In the genomic region with DNA sequence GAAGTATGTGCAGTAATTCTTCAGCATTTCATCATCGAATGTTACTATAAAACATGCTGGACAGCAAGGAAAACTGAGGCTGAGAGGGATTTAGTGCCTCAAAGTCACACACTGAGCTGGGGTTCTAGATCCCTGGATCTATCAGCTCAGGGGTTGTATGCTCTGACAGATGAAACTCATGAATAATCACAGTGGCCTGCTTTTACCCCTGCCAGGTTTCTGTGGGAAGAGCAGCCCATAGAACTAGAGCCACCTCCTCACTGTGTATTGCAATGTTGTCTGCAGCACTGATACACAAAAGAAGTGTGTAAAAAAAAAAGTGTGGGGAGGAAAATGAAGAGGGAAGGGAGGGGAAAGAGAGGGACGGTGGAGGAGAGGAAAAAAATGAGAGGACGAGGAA, we compare ENCODE assay signal across 17 mouse cellular contexts.
"Had no signal": no experiment of that assay in that cellular context is flagged by ENCODE, and none has a peak within 500 bp of the region (broad histone marks: within the 10 kb centered on the region; RNA-seq: fewer than 3 reads in every experiment).

No protein-coding gene starts in this region.

- ATAC-seq: liver, postnatal 0 days; midbrain, embryonic 15.5 days had no signal

- H3K4me2 ChIP-seq: lung, embryonic 15.5 days; midbrain, embryonic 12.5 days; midbrain, embryonic 15.5 days; neural tube, embryonic 12.5 days had no signal

- H3K27me3 ChIP-seq: lung, embryonic 15.5 days; midbrain, embryonic 12.5 days; midbrain, embryonic 15.5 days; neural tube, embryonic 12.5 days had no signal

- H3K9ac ChIP-seq: liver, postnatal 0 days; lung, embryonic 15.5 days; midbrain, embryonic 12.5 days; midbrain, embryonic 15.5 days; neural tube, embryonic 12.5 days had no signal

- H3K27ac ChIP-seq: macrophage; midbrain, embryonic 12.5 days; midbrain, embryonic 15.5 days; neural tube, embryonic 12.5 days had no signal

- DNase-seq: liver, postnatal 0 days; lung, adult 2 months; lung, postnatal 14 days; lung, postnatal 36 days; retina, postnatal 1 day; right cerebral cortex, adult 18-20 months; right cerebral cortex, postnatal 25 days; right cerebral cortex, postnatal 4 days; spleen, adult 18-20 months; thymus, adult 18-20 months; thymus, postnatal 14 days; thymus, postnatal 36 days had no signal

- H3K9me3 ChIP-seq: lung, embryonic 15.5 days; midbrain, embryonic 12.5 days; midbrain, embryonic 15.5 days; neural tube, embryonic 12.5 days had no signal

- H3K36me3 ChIP-seq: lung, embryonic 15.5 days; midbrain, embryonic 12.5 days; midbrain, embryonic 15.5 days; neural tube, embryonic 12.5 days had no signal

- H3K4me3 ChIP-seq: lung, embryonic 15.5 days; midbrain, embryonic 12.5 days; midbrain, embryonic 15.5 days; neural tube, embryonic 12.5 days had no signal

- H3K4me1 ChIP-seq: lung, embryonic 15.5 days; midbrain, embryonic 12.5 days; midbrain, embryonic 15.5 days; neural tube, embryonic 12.5 days had no signal
